Mouse (Mus musculus): ENCODE measurements around the gene Kcnb1. TPM values are rescaled to one million over a fixed set of nuclear protein-coding genes. Genes with fewer than 3 reads are reported as not detected.

The Kcnb1 gene
- polyA plus RNA-seq, 1 experiment from 2014 or later, result 3.5 TPM

DNA sequence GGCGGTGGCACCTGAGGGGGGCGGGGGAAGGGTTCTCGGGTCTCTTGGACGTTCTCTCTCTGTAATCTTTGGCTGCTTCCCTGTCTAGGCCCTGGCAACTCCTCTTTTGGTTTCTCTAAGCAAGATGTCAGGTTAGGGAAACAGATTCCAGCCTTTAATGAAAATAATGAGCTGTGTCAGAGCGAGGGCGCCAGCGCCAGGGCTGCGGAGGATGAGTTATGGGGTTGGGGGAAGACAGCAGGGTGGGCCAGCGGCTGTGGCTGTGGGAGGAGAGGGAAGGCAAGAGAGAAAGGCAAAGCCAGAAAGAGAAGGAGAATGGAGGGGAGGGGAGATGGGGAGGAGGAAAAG is 60.4 kb downstream of the Kcnb1 start:
- Histone ChIP-seq H3K27ac (peak overlapping the region; percentile 74), H3K4me1 (replicated peaks; ENCODE audit: control insufficient read depth, insufficient read depth, low read length) (peaks cover 22% of the 10 kb centered on the region), H3K27me3 (ENCODE audit: control insufficient read depth, insufficient read depth, low read length) (no peaks in the 10 kb centered on the region), H3K36me3 (replicated peaks; ENCODE audit: control insufficient read depth, insufficient read depth) (no peaks in the 10 kb centered on the region), H3K4me2 (replicated peaks) (peak overlapping the region; percentile 32; the same call in 1 of the 2 replicates), H3K4me3 (replicated peaks; ENCODE audit: low read length) (no peak overlapping the region), H3K9ac (0 out of 2 replicates have a peak overlapping the region, but pooled peaks have one; percentile 2), H3K9me3 (ENCODE audit: control insufficient read depth, low read length) (no peaks in the 10 kb centered on the region)
- WGBS, result 15% methylated on average over 9 of the region's 9 CpGs
- DNase-seq (ENCODE audit: low spot score), result peak; percentile 32
- 0 out of 2 replicates have a peak, but pooled peaks have one; percentile 29 for ATAC-seq (ENCODE audit: low FRiP score)

DNA sequence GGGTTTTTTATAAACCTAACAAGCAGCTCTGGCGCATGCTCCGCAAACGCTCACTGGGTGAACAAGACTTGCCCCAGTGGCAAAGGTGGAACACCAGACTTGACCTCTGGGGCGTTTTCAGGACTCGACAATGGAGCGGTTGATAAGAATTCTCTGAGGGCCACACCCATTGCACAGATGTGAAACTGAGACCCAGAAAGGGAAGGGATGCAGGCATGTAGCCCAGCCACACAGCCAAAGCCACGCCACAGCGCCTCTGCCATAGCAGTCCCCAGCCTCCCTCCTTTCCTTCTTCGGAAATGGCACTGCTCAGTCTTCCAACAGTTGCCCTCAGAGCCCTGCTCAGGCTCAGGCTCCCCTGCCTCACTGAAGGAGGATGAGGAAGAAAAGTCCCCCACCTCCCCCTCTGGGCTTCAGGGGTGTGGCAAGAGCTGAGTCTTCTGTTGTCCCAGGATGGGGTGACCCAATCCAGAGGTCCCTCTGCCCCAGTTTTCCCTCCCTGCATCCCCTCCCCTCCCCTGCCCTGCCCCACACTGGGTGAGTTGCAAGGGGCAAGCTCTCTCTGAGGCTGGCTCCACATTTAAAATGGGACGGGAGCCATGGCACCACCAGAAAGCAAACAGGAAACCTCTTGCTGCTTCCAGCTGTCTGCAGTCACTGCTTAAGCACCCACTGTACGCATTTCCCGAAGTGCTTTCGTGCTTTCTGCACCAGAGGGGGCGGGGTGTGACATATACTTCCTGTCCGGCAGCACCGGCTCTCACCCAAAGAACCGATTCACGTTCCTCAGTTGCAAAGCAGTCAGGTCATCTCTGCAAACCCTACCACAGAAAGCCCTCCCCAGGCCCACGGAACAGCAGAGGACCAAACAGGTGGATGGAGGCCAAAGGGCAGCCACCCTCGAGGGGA is 61.0 kb downstream of the Kcnb1 start:
- H3K27me3 ChIP-seq (ENCODE audit: control insufficient read depth, insufficient read depth, low read length), result no peaks in the 10 kb centered on the region
- DNase-seq (ENCODE audit: low spot score) (no peak), ATAC-seq (ENCODE audit: low FRiP score) (no peak)
- H3K36me3 ChIP-seq (replicated peaks; ENCODE audit: control insufficient read depth, insufficient read depth), result no peaks in the 10 kb centered on the region
- 45% methylated on average over 20 of the region's 20 CpGs for WGBS
- H3K4me1 ChIP-seq (replicated peaks; ENCODE audit: control insufficient read depth, insufficient read depth, low read length), result peaks cover 24% of the 10 kb centered on the region
- peak overlapping the region; percentile 74 for H3K27ac ChIP-seq
- H3K4me3 ChIP-seq (replicated peaks; ENCODE audit: low read length), result no peak overlapping the region
- 0 out of 2 replicates have a peak overlapping the region, but pooled peaks have one; percentile 2 for H3K9ac ChIP-seq
- no peaks in the 10 kb centered on the region for H3K9me3 ChIP-seq (ENCODE audit: control insufficient read depth, low read length)
- H3K4me2 ChIP-seq (replicated peaks), result peak overlapping the region; percentile 32; the same call in 1 of the 2 replicates

DNA sequence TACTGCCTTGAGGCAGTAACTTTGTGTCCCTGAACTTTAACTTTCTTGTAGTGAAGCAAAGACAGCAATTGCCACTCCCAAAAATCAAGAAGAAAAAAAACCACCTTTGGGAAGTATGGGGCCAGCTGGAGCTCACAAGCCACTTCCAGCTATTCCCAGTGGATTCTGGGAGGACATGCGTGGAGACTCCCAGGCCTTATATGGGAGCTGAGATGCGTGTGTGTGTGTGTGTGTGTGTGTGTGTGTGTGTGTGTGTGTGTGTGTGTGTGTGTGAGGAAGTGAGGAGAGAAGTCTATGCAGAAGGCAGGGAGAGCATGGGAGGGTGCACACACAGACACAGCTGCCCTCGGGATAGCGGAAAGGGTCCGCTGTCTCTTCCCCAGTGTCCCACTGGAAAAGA is 62.6 kb downstream of the Kcnb1 start:
- Histone ChIP-seq H3K9me3 (ENCODE audit: control insufficient read depth, low read length) (no peaks in the 10 kb centered on the region), H3K4me1 (replicated peaks; ENCODE audit: control insufficient read depth, insufficient read depth, low read length) (peaks cover 27% of the 10 kb centered on the region), H3K9ac (no peak overlapping the region), H3K27ac (no peak overlapping the region), H3K4me2 (replicated peaks) (no peak overlapping the region), H3K4me3 (replicated peaks; ENCODE audit: low read length) (no peak overlapping the region), H3K27me3 (ENCODE audit: control insufficient read depth, insufficient read depth, low read length) (no peaks in the 10 kb centered on the region), H3K36me3 (replicated peaks; ENCODE audit: control insufficient read depth, insufficient read depth) (no peaks in the 10 kb centered on the region)
- ATAC-seq (ENCODE audit: low FRiP score) (no peak), DNase-seq (ENCODE audit: low spot score) (no peak)
- WGBS, result 88% methylated on average over 5 of the region's 5 CpGs

DNA sequence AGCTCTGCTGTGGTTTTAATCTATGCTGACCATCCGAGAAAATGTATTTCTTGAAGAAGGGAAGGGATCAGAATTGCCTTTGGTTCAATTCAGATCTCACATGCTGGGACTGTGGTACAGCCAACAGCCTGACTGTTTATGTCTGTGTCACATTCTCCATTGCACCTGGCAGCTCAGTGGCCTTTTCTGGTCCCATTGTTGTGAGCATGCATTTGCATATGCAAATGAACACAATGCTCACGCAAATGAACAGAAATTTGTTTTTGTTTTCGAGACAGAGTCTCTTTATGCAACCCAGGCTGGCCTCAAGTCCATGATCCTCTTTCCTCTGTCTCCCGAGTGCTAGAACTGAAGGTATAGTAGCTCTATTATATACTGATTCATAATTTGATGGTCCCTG is 64.2 kb downstream of the Kcnb1 start:
- Histone ChIP-seq H3K4me1 (replicated peaks; ENCODE audit: control insufficient read depth, insufficient read depth, low read length) (peaks cover 24% of the 10 kb centered on the region), H3K27ac (no peak overlapping the region), H3K27me3 (ENCODE audit: control insufficient read depth, insufficient read depth, low read length) (no peaks in the 10 kb centered on the region), H3K36me3 (replicated peaks; ENCODE audit: control insufficient read depth, insufficient read depth) (no peaks in the 10 kb centered on the region), H3K9ac (no peak overlapping the region), H3K4me3 (replicated peaks; ENCODE audit: low read length) (no peak overlapping the region), H3K9me3 (ENCODE audit: control insufficient read depth, low read length) (no peaks in the 10 kb centered on the region), H3K4me2 (replicated peaks) (no peak overlapping the region)
- DNase-seq (ENCODE audit: low spot score) (no peak), ATAC-seq (ENCODE audit: low FRiP score) (no peak)
- 46% methylated on average over 4 of the region's 4 CpGs for WGBS

DNA sequence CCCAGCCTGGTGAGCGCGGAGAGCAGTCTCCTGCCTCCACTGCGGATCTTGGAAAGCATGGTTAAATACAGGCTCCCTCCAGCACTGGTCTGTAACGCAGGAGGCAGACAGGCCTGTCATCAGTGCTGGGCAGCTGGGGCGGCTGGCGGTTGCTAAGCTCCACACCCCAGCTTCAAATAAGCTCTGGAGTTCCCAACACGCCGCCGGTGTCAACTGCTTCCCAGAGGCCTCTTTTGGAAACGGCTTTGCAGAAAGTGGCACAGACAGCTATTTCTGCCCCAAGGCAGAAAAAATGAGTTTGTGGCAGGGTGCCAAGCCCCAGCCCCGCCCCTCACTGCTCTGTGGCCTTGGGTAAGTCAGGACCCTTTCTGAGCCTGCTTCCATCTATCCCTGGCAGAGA is 66.0 kb downstream of the Kcnb1 start:
- ATAC-seq (ENCODE audit: low FRiP score), result peak; percentile 66; the same call in 1 of the 2 replicates
- Histone ChIP-seq H3K9ac (no peak overlapping the region), H3K27ac (peak overlapping the region; percentile 58), H3K4me1 (replicated peaks; ENCODE audit: control insufficient read depth, insufficient read depth, low read length) (peaks cover 6% of the 10 kb centered on the region; the same call in 1 of the 2 replicates), H3K4me2 (replicated peaks) (no peak overlapping the region), H3K27me3 (ENCODE audit: control insufficient read depth, insufficient read depth, low read length) (no peaks in the 10 kb centered on the region), H3K36me3 (replicated peaks; ENCODE audit: control insufficient read depth, insufficient read depth) (no peaks in the 10 kb centered on the region), H3K9me3 (ENCODE audit: control insufficient read depth, low read length) (no peaks in the 10 kb centered on the region), H3K4me3 (replicated peaks; ENCODE audit: low read length) (no peak overlapping the region)
- WGBS, result 24% methylated on average over 11 of the region's 11 CpGs
- DNase-seq (ENCODE audit: low spot score), result peak; percentile 63

DNA sequence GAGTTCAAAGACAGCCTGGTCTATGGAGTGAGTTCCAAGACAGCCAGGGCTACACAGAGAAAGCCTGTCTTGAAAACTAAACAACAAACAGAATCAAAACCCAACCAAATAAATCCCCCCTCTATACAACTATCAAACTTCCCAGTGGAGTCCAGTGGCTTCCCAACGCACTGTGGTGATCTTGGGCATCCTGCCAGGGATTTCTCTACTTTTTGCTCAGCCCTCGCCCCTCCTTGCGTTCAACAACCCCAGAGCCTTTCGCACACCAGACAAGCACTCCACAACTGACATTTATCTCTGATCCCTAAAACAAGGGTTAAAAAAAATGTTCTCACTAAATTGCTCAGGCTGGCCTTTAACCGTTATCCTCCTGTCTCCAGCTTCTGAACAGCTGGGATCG is 67.2 kb downstream of the Kcnb1 start:
- 69% methylated on average over 6 of the region's 6 CpGs for WGBS
- Histone ChIP-seq H3K4me1 (replicated peaks; ENCODE audit: control insufficient read depth, insufficient read depth, low read length) (peaks cover 6% of the 10 kb centered on the region; the same call in 1 of the 2 replicates), H3K9ac (no peak overlapping the region), H3K9me3 (ENCODE audit: control insufficient read depth, low read length) (no peaks in the 10 kb centered on the region), H3K4me3 (replicated peaks; ENCODE audit: low read length) (no peak overlapping the region), H3K36me3 (replicated peaks; ENCODE audit: control insufficient read depth, insufficient read depth) (no peaks in the 10 kb centered on the region), H3K4me2 (replicated peaks) (no peak overlapping the region), H3K27me3 (ENCODE audit: control insufficient read depth, insufficient read depth, low read length) (no peaks in the 10 kb centered on the region), H3K27ac (no peak overlapping the region)
- ATAC-seq (ENCODE audit: low FRiP score), result no peak
- no peak for DNase-seq (ENCODE audit: low spot score)

DNA sequence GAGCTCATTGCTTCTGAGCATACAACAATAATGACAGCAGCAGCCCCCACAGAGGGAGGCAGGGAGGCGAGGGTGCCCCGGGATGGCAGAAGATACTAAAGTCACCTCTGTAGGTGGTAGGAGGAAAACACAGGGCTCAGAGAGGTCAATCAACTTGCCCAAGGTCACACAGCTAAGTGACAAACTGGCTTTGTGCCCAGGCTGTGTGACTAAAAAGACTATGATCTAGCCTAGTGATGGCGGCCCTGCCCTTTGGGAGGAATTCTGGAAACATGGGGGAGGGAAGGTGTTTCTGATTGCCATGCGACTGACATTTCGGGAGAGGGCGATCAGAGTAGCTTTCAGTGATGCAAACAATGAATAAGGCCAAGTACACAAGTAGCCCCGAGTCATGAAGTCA is 68.0 kb downstream of the Kcnb1 start:
- Histone ChIP-seq H3K4me3 (replicated peaks; ENCODE audit: low read length) (no peak overlapping the region), H3K9me3 (ENCODE audit: control insufficient read depth, low read length) (no peaks in the 10 kb centered on the region), H3K9ac (no peak overlapping the region), H3K4me2 (replicated peaks) (no peak overlapping the region), H3K27ac (no peak overlapping the region), H3K27me3 (ENCODE audit: control insufficient read depth, insufficient read depth, low read length) (no peaks in the 10 kb centered on the region), H3K36me3 (replicated peaks; ENCODE audit: control insufficient read depth, insufficient read depth) (no peaks in the 10 kb centered on the region), H3K4me1 (replicated peaks; ENCODE audit: control insufficient read depth, insufficient read depth, low read length) (peaks cover 6% of the 10 kb centered on the region; the same call in 1 of the 2 replicates)
- DNase-seq (ENCODE audit: low spot score), result no peak
- WGBS, result 74% methylated on average over 7 of the region's 7 CpGs
- ATAC-seq (ENCODE audit: low FRiP score), result no peak

DNA sequence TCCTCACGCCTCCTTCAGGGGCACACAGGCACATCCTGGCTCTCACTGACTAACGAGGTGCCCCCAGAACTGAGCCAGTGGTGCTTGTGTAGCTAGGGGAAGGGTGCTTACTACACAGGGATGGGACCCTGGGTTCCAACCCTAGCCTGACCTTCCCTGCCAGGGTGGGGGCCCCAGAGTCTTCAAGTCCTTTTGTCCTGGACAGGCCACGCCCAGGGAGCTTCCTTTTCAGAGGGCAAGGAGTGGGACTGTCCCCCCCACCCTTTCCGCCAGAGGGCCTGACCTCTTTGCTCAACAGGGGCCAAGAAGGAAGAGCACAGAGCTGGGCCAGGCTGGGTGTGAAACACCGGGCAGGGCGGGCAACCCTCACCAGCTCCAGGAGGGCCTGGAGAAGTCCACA is 68.7 kb downstream of the Kcnb1 start:
- 66% methylated on average over 6 of the region's 6 CpGs for WGBS
- Histone ChIP-seq H3K9me3 (ENCODE audit: control insufficient read depth, low read length) (no peaks in the 10 kb centered on the region), H3K36me3 (replicated peaks; ENCODE audit: control insufficient read depth, insufficient read depth) (no peaks in the 10 kb centered on the region), H3K4me3 (replicated peaks; ENCODE audit: low read length) (no peak overlapping the region), H3K4me1 (replicated peaks; ENCODE audit: control insufficient read depth, insufficient read depth, low read length) (peaks cover 6% of the 10 kb centered on the region; the same call in 1 of the 2 replicates), H3K27ac (no peak overlapping the region), H3K4me2 (replicated peaks) (no peak overlapping the region), H3K9ac (no peak overlapping the region), H3K27me3 (ENCODE audit: control insufficient read depth, insufficient read depth, low read length) (no peaks in the 10 kb centered on the region)
- no peak for DNase-seq (ENCODE audit: low spot score)
- ATAC-seq (ENCODE audit: low FRiP score), result no peak

DNA sequence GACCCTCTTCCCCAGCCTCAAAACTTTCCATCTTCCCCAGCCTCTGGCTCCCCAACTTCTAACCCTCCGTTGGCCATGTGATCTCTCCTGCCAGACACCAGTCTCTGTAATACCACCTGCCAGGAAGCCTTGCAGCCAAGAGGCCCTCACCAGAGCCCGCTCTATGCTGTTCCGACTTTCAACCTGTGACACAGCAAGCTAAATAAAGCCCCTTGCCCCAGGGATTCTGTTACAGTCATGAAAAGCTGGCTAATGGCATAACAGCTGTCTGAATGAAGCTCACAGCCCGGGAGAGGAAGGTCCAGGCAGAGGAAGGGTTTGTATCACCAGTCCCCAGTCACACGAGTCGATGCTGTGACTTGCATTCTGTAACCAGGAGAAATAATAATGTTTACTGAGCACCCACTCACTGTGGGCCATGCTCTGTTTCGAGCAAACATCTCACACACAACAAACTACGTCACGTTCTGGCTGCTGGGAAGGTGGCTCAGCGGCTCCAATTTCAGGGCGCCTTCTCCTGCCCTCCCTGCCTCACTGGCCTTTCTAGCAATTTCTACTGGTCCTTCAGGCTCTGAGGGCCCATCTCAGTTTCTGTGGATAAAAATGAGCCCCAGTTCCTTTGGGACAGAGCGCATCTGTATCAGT is 69.6 kb downstream of the Kcnb1 start:
- DNase-seq (ENCODE audit: low spot score) (no peak), ATAC-seq (ENCODE audit: low FRiP score) (no peak)
- H3K27ac ChIP-seq, result no peak overlapping the region

More for the DNA sequence above, 69.6 kb downstream of the Kcnb1 start:
- Histone ChIP-seq H3K4me3 (replicated peaks; ENCODE audit: low read length) (no peak overlapping the region), H3K4me1 (replicated peaks; ENCODE audit: control insufficient read depth, insufficient read depth, low read length) (peaks cover 6% of the 10 kb centered on the region; the same call in 1 of the 2 replicates), H3K9ac (no peak overlapping the region), H3K27me3 (ENCODE audit: control insufficient read depth, insufficient read depth, low read length) (no peaks in the 10 kb centered on the region), H3K4me2 (replicated peaks) (no peak overlapping the region), H3K36me3 (replicated peaks; ENCODE audit: control insufficient read depth, insufficient read depth) (no peaks in the 10 kb centered on the region), H3K9me3 (ENCODE audit: control insufficient read depth, low read length) (no peaks in the 10 kb centered on the region)
- 71% methylated on average over 12 of the region's 12 CpGs for WGBS
